Mouse (Mus musculus): ENCODE data around the gene Gucy2g.

DNA sequence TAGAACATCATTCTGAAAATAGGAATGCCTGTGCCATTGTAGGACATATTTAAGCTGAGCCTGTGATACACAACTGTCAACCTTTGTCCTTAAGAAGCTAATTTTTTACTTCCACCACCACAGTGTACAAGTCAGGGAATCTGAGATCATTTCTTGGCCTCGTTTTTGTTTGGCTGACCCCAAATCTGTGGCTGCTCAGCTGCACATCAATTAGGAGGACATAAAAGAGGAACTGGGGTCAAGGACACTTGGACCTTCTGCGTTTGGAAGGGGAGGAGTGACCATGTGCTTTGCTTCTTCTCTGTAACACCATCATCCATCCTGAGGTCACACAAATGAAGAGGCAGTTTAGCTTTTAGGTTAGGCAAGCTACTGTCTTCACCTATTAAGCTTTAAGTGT, 5.0 kb downstream of the Gucy2g start:
- TF ChIP-seq CTCF (IDR thresholded peaks at IDR 0.05; ENCODE audit: low read depth): no peak
- TF ChIP-seq EP300 (IDR thresholded peaks at IDR 0.05; ENCODE audit: low read depth): no peak

Data from heart, postnatal 0 days (tissue).